Mouse (Mus musculus) liver (tissue): ENCODE results near the gene Itgb5.

Experiments used
- DNase-seq: peaks from one replicate; pipeline ENCODE4 v3.0.0-alpha.2; 2020; ENCODE audit warnings: mixed read lengths

Itgb5 gene

GRCm38 (mm10) chr16:33832728-33833428, 3.4 kb downstream of the Itgb5 start:
- DNase-seq = peak; percentile 30

GRCm38 (mm10) chr16:33833429-33833753, 3.9 kb downstream of the Itgb5 start:
- DNase-seq = no peak

- DNase-seq = peak; percentile 60
Measured at GRCm38 (mm10) chr16:33833781-33834482, 4.5 kb downstream of the Itgb5 start.

GRCm38 (mm10) chr16:33836676-33837075, 7.2 kb downstream of the Itgb5 start:
- DNase-seq = no peak

GRCm38 (mm10) chr16:33837191-33837590, 7.7 kb downstream of the Itgb5 start:
- DNase-seq = no peak

- DNase-seq = no peak
Measured at GRCm38 (mm10) chr16:33840616-33841015, 11.2 kb downstream of the Itgb5 start.

GRCm38 (mm10) chr16:33842081-33842880, 12.8 kb downstream of the Itgb5 start:
- no peak for DNase-seq

- no peak for DNase-seq
Measured at GRCm38 (mm10) chr16:33844150-33844611, 14.7 kb downstream of the Itgb5 start.

- no peak for DNase-seq
Measured at GRCm38 (mm10) chr16:33844866-33845265, 15.4 kb downstream of the Itgb5 start.

GRCm38 (mm10) chr16:33853271-33853670, 23.8 kb downstream of the Itgb5 start:
- DNase-seq = no peak

GRCm38 (mm10) chr16:33858766-33859165, 29.3 kb downstream of the Itgb5 start:
- DNase-seq = no peak

GRCm38 (mm10) chr16:33859380-33859779, 29.9 kb downstream of the Itgb5 start:
- DNase-seq = no peak

GRCm38 (mm10) chr16:33859988-33860700, 30.7 kb downstream of the Itgb5 start:
- peak; percentile 16 for DNase-seq

GRCm38 (mm10) chr16:33862406-33862805, 32.9 kb downstream of the Itgb5 start:
- DNase-seq = no peak

- DNase-seq = no peak
Measured at GRCm38 (mm10) chr16:33863208-33863751, 33.8 kb downstream of the Itgb5 start.

- DNase-seq = no peak
Measured at GRCm38 (mm10) chr16:33870224-33870785, 40.8 kb downstream of the Itgb5 start.

- no peak for DNase-seq
Measured at GRCm38 (mm10) chr16:33870988-33871758, 41.7 kb downstream of the Itgb5 start.

- no peak for DNase-seq
Measured at GRCm38 (mm10) chr16:33871865-33872443, 42.5 kb downstream of the Itgb5 start.

GRCm38 (mm10) chr16:33873282-33873681, 43.8 kb downstream of the Itgb5 start:
- no peak for DNase-seq

GRCm38 (mm10) chr16:33878041-33878783, 48.7 kb downstream of the Itgb5 start:
- DNase-seq = no peak
